Mouse (Mus musculus) cerebellum, adult 9-10 months (tissue): ENCODE measurements at regions not wholly inside any gene's neighbourhood (a gene's known extent, or its start where the extent isn't known, plus 50 kb on each side); places are given as distances from the start of the nearest gene placed in this dataset.

Source experiments
- DNase-seq: peaks from one replicate; pipeline ENCODE4 v3.0.0; 2022

DNA sequence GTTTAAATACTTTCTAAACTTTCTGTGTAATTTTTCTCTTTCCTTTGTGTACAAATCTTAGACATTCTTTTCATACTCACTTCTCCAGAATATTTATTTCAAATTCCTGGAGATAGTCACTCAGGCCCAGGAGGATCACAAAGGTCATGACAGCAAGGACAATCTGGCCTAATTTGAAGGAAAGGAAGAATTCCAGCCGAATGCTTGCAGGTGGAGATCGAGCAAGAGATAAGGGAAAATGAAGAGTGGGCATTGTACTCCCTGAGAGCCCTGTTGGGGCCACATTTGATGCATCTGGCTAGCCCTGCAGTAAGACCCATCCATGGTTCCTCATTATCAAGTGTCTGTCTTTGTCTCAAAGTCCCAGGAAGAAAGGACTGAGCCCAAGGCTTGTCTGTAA is 66.0 kb upstream of the Jazf1 start:
- no peak for DNase-seq

DNA sequence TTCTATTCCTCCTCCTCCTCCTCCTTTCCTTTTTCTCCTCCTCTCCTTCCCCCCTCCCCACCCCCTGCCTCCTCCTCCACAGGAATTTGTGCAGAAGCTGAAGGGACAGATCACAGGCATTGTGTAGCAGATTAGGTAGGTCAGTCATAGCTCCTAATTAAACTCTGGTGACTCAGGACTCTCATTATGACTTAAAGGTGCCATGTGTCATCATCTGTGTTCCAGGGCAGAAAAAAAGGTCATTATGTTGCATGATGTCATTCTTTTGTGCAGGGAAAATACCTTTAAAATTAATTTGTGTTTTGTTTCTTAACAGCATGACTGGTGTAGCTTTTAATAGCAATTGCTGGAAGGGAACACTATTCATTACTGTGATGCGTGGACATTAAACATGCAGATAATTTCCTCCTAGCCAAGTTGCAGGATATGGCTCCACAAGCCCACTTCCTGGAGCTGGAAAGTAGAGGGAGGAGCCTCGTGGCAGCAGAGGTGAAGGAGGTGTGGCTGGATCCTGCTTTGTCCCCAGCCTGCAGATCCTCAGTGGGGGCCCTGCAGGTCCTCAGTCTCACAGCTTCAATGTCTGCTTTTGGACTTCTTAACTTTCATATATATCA is 62.4 kb upstream of the Jazf1 start:
- DNase-seq: no peak

DNA sequence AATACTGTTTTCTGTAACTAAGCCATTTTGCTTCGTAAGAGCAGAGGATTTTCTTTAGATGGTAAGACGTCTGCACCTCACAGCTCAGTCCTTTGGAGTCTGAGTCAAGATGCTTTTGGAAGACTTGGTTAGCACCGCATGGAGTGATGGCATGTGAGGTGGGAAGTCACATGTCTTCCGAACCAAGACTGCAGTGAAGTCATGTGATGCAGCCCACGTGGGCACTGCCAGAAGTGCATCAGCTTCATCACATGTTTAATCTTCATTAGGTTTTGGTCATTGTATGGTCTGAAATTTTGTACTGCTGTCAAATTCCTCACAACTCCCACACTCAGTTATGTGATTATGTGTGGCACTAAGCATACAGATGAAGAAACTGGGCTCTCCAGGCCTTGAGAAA is 58.3 kb upstream of the Jazf1 start:
- DNase-seq: no peak

GRCm38 (mm10) chr6:53124800-53125450 is 56.5 kb upstream of the Jazf1 start:
- no peak for DNase-seq

DNA sequence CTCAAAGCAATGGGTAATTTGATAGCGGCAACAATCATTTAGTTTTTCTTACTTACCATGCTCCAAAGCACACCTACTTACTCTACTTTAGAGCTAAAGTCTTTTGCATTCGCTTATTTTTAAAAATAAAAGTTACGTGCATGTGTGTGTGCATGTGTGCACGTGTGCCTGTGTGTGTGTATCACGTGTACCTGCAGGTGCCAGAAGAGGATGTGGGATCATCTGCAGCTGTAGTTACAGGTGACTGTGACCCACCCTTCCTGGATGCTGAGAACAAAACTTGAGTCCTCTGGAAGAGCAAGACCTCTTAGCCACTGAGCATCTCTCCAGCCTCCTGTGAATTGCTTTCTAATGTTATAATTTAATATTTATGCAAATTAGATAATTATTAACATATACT is 52.0 kb upstream of the Jazf1 start:
- DNase-seq: no peak
